Mouse (Mus musculus): ENCODE results near the gene Gstm3.
"Not testable (repeated sequence)": the region's sequence is repeated elsewhere in the genome, so short reads cannot be mapped to it uniquely, and the experiment has no call there.

The Gstm3 gene

GRCm38 (mm10) chr3:107972070-107972469, 3.0 kb upstream of the Gstm3 start:
- DNase-seq (ENCODE audit: low spot score): no peak

GRCm38 (mm10) chr3:107971101-107971500, 2.0 kb upstream of the Gstm3 start:
- DNase-seq (ENCODE audit: low spot score): not testable (repeated sequence)

GRCm38 (mm10) chr3:107966631-107967030, 2.5 kb downstream of the Gstm3 start:
- no peak for DNase-seq (ENCODE audit: low spot score)

GRCm38 (mm10) chr3:107965592-107965991, 3.5 kb downstream of the Gstm3 start:
- no peak for DNase-seq (ENCODE audit: low spot score)

GRCm38 (mm10) chr3:107964656-107965308, 4.3 kb downstream of the Gstm3 start:
- DNase-seq (ENCODE audit: low spot score): no peak

- DNase-seq (ENCODE audit: low spot score): no peak
Observed at GRCm38 (mm10) chr3:107964026-107964425, 5.1 kb downstream of the Gstm3 start.

- DNase-seq (ENCODE audit: low spot score): not testable (repeated sequence)
Observed at GRCm38 (mm10) chr3:107955260-107955659, 13.8 kb downstream of the Gstm3 start.

- no peak for DNase-seq (ENCODE audit: low spot score)
Observed at GRCm38 (mm10) chr3:107953906-107954305, 15.2 kb downstream of the Gstm3 start.

GRCm38 (mm10) chr3:107953328-107953755, 15.7 kb downstream of the Gstm3 start:
- peak; percentile 82 for DNase-seq (ENCODE audit: low spot score)

- no peak for DNase-seq (ENCODE audit: low spot score)
Observed at GRCm38 (mm10) chr3:107950531-107950930, 18.6 kb downstream of the Gstm3 start.

GRCm38 (mm10) chr3:107949461-107949860, 19.6 kb downstream of the Gstm3 start:
- DNase-seq (ENCODE audit: low spot score): not testable (repeated sequence)

GRCm38 (mm10) chr3:107945729-107946128, 23.4 kb downstream of the Gstm3 start:
- DNase-seq (ENCODE audit: low spot score): no peak

- DNase-seq (ENCODE audit: low spot score): no peak
Observed at GRCm38 (mm10) chr3:107943239-107943990, 25.7 kb downstream of the Gstm3 start, which contains the start of gene Gstm6. TSS of gene Gstm6 (minus strand) at chr3:107943749.

GRCm38 (mm10) chr3:107941261-107941660, 27.8 kb downstream of the Gstm3 start:
- no peak for DNase-seq (ENCODE audit: low spot score)

GRCm38 (mm10) chr3:107940524-107940923, 28.6 kb downstream of the Gstm3 start:
- no peak for DNase-seq (ENCODE audit: low spot score)

GRCm38 (mm10) chr3:107939830-107940229, 29.3 kb downstream of the Gstm3 start:
- no peak for DNase-seq (ENCODE audit: low spot score)

GRCm38 (mm10) chr3:107939403-107939802, 29.7 kb downstream of the Gstm3 start:
- DNase-seq (ENCODE audit: low spot score): peak; percentile 81

- no peak for DNase-seq (ENCODE audit: low spot score)
Observed at GRCm38 (mm10) chr3:107935888-107936287, 33.2 kb downstream of the Gstm3 start.

- no peak for DNase-seq (ENCODE audit: low spot score)
Observed at GRCm38 (mm10) chr3:107935268-107935667, 33.8 kb downstream of the Gstm3 start.

- DNase-seq (ENCODE audit: low spot score): no peak
Observed at GRCm38 (mm10) chr3:107932128-107932527, 37.0 kb downstream of the Gstm3 start.

GRCm38 (mm10) chr3:107931670-107932069, 37.4 kb downstream of the Gstm3 start, which contains the start of gene Gstm7:
TSS of gene Gstm7 (minus strand) at chr3:107931817.
- peak; percentile 96 for DNase-seq (ENCODE audit: low spot score)

GRCm38 (mm10) chr3:107931134-107931533, 37.9 kb downstream of the Gstm3 start:
- DNase-seq (ENCODE audit: low spot score): no peak

- no peak for DNase-seq (ENCODE audit: low spot score)
Observed at GRCm38 (mm10) chr3:107929731-107930130, 39.4 kb downstream of the Gstm3 start.
